Mouse (Mus musculus) erythroblast, adult 5-6 weeks (primary cell): ENCODE results near the gene Hexb. TPM values are rescaled to one million over a fixed set of nuclear protein-coding genes. Genes with fewer than 3 reads are reported as not detected.

Experiments used
- ATAC-seq: replicated peaks from 2 replicates; pipeline ENCODE4 v1.8.0; 2016; ENCODE audit warnings: moderate number of reproducible peaks, mild to moderate bottlenecking, moderate TSS enrichment, inconsistent platforms; ENCODE audit not compliant: poor library complexity, low FRiP score, severe bottlenecking
- total RNA-seq, 2 experiments: library from RNA; stranded (forward) in 1 of 2; stranded (reverse) in 1 of 2; fragments of 150-400 nt in 1 of 2; fragments of 200-764, 138-1000 nt in 1 of 2; gene quantifications; 2 replicates each; pipeline versions ENCODE4 v1.2.3 to v1.2.4; 2015 to 2017; ENCODE audit warnings: low replicate concordance in 2 of 2

The Hexb gene
- total RNA-seq, 2 experiments from 2014 or later = 34.1 to 54.6 TPM

DNA sequence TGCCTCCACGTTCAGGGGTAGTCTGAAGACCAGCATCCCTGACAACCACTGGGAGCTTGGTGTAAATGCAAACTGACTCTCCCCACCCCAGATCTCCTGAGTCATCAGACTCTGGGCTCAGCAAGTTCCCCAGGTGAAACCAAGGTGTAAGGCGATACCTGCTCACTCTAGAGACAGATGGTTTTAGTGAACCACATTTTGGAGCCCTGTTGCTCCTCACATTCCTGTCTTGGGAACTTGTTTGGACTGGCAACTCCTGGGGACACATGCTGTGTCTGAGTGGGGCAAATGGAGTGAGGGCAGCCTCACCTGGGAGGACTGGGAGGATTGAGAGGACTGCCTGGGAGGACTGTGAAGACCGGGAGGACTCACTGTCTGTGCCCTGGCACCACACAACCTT is 29.6 kb upstream of the Hexb start:
- no peak for ATAC-seq

DNA sequence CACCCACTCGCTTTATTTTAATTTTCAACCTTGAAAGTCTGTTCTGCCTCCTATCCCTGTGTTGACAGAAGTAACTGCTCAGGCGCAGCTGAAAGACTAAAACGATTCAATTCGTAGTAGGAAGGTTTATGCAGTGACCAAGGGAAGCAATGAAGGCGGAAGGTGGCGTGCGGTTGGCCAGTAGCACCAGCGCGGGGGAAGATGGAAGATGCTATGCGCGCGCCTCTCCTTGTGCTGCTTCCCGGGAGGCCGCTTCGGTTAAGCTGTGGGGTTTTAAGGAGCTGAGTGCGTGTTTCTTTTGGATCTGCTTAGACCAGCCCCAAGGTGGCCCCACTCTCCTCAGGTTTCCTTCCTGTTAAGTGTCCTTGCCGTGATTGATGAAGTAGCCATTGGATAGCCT is 27.0 kb upstream of the Hexb start:
- ATAC-seq = no peak

DNA sequence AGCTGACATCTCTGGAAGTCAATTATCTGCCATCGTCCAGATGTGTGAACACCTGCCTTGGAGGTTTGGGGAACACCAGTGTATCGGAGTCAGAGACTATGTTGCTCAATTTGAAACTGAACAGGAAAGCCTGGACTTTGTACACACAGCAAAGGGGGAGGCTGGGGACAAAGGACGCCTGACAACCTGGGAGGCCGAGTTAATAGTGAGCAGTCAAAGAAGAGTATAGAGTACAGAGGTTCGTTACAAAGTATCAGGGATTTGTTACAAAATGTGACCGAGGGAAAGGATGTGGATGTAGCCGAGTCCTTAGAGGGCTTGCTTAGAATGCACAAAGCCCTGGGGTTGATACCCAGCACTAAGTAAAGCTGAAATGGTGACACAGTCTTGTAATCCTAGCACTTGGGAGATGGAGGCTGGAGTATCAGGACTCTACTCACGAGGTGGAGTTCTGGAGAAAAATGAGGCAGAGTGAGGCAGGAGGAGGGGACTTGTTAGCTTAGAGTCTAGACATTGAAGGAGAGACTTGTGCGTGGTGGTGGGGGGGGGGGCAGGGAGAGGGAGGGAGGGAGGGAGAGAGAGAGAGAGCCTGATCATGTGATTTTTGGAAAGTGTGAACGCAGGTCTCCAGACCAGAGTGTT is 26.3 kb upstream of the Hexb start:
- ATAC-seq = no peak

DNA sequence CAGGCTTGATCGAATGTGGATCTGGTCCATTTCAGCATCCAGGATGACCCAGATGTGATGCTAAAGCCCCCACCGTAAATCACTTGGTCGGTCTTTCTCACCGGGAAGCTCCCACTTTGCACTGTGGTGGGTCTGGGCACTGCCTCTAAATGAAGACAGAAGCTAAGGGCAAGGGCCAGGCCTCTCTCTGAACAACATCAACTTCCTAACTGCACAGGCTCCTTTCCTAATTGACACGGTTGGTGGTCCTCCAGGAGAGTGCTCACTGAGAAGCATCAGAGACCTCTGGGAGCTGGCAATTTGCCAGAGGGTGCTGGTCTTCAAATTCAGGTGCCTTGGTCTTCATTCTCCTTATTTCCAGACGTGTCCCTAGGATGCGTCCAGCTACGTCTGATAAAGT is 25.7 kb upstream of the Hexb start:
- no peak for ATAC-seq

DNA sequence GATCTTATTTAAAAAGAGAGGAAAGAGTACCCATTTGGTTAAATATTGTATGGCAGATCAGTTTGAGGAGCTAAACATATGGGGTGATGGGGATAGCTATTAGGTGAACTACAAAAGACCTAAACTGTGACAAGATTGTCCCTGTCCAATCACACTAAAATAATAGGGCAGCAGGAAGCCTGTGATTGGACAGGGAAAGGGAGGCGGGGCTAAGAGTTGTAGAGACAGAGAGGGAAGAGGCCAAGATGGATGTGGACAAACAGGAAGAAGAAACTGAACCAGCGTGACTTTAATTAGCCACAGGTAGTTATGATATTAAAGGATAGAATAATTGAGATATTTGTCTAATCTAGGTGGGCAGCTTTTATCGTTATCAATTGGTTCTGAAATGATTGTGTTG is 21.9 kb upstream of the Hexb start:
- ATAC-seq = no peak

DNA sequence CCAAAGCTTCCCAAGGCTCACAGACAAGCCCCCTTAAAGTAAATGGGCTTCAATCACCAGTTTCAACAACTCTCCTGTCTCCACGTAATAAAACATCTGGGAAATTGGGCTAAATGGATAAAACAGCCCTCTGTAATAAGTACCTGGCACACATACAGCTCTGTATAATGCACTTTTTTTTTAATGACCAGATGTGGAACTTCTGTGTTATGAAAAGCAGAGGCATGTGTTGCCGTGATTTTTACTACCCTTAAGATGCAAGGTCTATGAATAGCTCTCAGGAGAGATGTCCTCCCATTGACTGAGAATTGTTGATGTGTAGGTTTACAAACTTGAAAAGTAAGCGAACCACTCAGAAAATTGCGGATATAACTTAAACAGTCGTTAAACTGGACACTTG is 18.0 kb upstream of the Hexb start:
- no peak for ATAC-seq

DNA sequence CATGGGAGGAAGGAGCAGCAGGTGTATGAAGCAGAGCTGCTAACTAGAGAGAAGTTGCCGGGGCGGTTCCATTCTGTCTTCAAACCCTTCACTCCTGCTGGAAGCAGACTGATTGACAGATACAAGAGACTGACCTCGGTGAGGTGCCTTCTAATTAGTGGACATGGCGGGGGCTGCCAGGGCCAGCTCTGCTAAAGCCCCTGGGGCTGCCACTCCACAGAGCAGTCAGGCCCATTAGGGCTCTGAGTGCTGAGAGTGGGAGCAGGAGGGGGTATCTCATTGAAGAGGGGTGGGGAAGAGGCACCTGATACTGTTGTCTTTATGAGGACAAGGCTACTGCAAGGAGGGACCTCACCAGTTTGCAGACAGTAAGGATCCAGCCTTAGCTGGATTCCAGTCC is 17.4 kb upstream of the Hexb start:
- ATAC-seq = no peak

DNA sequence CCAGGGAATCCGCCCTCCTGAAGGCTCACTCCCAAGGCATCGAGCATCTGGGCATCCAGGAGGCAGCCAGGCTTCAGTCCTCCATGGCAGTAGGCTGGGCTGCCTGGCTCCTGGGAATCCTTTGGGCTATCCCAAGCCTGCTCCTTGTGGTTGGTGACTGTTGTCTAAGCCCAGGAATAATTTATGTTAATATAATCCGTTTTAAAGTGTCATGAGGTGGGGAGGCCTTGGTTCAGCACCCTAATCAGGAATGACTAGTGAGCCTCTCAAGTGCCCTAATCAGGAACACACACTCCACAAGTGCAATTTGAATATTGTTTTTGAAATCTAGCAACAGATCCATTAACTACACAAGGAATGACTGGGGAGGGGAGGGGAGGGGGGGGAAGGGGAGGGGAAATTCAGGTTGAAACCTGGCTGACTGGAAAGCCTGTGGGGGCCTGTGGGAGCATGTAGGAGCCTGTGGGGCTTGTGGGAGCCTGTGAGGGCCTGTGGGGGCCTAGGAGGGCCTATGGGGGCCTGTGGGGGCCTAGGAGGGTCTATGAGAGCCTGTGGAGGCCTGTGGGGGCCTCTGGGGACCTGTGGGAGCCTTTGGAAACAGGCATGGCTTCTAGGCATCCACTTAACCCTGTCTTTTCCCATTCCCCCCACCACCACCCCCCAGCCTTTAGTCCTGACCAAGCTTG is 16.6 kb upstream of the Hexb start:
- no peak for ATAC-seq

DNA sequence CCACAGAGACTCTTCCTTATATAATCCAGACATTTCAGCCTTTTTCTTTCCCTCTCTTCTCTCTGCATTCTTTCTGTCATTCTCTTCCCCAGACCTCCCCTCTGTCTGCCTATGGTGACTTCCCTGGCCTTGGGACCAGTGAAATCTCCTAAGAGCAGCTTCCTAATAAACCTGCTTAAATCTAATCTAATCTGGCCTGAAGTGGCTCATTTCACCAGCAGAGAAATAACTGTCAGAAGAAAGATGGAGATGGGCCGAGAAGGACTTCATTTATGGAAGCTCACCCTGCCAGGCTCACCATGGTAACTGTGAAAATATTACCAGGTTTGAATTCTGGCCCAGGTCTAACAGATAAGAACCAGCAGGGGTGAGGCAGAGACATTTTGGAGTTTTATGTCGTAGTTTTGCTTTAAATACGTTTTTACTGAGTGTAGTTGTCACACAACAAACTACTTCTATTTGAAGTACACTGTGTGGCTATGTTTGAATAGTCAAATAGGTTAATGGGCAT is 10.4 kb upstream of the Hexb start:
- ATAC-seq = no peak

DNA sequence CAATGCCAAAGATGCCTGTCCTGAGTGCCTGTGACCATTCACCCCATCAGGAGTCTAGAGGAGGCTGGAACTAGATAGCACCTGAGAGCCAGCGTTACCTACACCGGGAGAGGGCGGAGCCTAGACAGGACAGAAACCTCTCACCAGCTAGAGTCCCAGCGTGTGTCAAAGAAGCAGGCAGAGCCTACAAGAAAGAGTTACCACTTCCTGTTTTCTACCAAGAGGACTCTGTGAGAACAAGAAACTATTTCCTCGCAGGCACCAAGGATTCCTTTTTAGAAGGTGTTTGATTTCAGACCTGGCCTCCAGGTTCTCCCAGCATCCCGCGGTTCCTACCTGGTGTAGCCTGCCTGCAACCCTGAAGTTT is 9.9 kb upstream of the Hexb start:
- ATAC-seq = no peak

DNA sequence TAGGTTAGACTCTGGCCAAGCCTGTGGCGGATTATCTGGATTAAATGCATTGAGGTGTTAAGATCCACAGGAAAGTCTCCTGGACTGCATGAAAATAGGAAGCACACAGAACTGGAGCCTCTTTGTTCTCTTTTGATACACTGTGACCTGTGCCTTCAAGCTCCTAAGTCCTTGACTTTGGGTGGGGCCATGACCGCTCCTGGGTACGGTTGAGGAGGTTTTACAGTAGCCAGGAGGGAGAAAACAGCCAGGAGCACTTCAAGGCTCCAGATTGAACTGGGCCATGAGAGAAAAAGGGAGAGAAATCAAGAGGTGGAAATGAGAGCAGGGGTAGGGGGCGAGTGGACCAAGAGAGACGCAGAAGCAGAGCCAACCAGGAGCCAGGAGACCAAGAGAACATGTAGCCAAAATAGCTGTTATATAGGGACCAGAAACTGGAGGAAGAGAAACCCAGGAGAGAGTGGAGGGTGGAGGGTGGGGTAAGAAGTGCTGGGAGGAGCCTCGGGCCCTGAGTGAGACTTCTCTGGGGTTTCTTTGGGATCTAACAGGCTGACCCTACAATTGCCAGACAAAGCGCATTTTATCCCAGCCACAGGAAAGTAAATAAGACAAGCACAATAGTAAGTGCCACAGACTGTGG is 9.4 kb upstream of the Hexb start:
- no peak for ATAC-seq

DNA sequence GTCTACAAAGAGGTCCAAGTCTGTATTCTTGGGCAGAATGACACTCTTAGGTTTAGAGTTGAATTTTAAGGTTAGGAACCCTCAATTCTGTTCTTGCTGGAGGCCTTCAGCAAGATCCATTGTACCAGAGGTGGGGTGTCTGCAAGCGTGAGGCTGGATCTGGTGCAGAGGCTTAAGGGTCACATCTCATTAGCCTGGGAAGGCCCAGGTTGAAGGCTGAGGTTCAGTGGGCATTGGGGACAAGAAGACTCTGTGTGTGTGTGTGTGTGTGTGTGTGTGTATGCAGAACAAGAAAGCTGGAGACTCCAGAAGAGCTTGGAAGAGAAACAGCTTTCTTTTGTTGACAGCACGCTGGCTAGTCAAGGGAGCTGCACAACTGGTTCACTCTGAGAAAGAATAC is 7.9 kb upstream of the Hexb start:
- no peak for ATAC-seq

DNA sequence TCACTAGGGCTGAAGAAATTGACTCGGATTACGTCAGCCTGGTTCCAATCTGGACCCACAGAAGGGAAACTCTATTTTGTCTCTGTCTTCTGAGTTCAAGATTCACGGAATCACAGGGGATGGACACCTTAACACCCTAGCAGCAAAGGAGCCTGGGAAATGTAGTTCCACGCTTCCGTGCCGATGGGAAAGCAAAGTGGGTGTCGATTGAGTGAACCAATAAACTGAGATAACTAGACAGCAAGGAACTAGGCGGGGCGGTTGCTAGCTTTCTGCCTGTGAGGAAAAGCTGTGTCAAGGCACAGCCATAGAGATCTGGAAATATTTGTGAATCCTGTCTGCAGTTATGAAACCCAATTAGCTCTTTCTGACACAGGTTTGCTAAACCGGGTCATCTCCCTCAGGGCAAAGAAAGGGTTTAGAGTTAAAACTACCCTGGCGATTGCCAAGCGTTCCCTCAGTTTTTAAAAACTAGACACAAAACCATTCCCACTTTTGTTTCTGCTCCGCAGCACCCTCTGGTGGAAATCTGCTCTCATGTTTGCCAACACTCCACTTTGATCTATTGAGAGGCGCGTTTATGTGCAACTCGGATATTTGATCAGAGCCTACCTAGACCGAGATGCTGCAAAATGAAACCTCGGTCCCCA is 7.0 kb upstream of the Hexb start:
- peak; percentile 72 for ATAC-seq

DNA sequence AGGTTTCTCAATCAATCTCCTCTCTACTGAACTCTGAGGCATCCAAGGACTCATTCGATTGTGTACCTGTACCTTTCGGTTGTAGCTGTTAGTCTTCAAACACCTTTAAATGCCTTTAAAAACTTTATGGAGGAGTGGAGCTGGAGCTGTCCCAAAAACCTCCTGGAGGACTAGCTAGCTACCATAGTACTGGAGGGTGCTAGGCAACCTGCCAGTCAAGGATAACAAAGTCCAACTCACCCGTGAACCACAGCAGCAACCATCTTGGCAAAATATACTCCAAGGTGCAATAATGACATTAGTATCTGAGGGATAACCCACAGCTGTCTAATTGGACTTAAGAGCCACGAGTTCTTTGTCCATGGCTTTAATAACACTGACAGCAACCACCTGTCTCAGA is 3.7 kb upstream of the Hexb start:
- ATAC-seq = no peak

DNA sequence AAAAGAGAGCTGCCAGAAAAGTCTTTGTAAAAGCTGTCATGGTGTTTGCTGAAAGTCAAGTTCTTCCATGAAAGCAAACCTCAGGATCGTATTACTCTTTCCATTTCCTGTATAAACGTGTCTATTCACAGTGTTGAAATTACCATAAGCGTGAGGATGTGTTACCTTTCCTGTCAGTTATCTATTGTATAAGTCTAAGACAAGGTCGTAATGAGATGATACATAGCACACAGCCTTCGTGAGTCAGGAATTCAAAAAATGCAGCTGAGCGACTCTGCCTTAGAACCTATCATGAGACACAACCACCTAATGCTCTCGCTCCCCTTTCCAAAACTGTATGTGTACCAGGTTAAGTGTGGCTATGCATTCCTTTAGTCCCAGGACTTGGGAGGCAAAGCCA is 2.9 kb upstream of the Hexb start:
- ATAC-seq = no peak

DNA sequence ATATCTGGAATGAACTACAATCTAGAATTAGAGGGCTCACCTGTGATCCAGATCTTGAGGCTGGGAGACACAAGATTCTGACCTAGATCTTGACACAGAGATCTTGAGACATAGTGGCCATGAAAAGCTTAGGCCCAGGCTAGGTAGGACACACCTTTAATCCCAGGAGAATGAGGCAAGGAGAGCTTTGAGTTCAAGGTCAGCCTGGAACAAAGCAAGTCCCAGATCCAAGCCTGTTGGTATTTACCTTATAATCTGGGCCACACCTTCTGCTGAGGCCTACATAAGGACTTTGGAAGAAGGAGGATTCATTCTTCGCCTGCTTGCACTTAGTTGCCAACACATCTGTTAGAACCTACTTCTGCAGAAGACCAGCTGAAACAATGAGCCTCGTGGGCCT is 966 bp upstream of the Hexb start:
- no peak for ATAC-seq

DNA sequence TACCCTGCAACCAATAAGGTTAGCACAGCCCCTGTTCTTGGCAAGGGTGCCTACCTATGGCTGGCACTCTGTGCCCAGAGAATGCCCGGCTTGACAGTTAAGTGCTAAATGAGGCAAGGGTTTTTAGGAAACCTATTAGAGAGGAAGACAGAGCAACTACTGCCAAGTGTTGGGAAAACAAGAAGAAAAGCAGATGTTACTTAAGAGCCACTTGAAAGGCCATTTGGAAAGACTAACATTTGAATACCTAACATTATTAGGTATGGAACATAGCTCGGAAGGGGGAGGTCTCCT is 1.3 kb downstream of the Hexb start:
- ATAC-seq = no peak

DNA sequence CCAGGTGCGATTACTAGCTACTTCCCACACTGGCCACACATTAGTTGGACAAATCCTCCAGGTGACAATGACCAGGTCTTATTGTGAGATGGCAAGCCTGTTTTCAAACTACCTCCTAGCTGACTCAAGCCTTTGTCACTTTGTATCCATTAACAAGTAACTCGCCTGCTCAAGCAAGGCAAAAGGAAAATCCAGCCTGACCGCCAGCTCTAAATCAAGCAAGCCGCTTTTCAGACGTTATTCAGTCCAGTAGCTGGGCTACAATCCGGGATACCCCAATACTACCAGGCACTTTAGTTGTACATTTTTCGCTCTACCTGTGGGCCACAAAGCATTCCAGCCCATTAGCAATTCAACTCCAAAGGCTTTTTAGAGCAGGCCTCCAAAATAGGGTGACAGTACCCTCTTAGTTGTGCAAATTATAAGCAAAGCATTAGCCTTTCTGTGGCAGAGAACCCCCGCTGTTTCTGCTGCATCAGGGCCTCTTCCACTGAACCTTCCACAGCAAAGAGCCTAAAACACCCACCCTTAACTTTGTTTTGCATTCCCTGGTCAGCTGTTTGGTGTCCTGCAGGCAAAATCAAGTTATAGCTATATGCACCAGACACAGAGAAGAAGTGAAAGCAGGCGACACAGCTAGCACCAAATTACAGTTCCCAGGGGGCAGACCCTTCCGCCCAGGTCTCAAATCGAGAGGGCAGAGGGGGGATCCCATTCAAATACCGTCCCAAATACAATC is 1.8 kb downstream of the Hexb start:
- ATAC-seq = no peak

DNA sequence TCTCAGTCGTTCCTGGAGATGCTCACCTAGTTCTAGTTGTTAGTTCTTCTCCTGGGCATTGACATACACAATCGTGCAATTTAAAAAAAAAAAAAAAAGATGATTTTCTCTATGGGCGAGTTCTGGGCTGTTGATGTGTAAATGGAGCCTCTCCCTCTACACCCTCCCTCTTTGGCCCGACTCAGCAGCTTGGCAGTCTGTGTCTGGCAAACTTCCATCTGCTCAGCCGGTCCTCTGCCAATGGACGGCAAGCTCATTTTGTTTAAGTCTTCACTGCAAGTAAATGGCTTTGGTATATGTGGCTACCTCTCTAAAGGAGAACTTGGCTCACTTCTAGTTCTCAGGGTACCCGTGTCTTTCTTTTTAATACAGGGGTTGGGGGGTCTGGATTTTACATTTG is 4.7 kb downstream of the Hexb start:
- no peak for ATAC-seq

DNA sequence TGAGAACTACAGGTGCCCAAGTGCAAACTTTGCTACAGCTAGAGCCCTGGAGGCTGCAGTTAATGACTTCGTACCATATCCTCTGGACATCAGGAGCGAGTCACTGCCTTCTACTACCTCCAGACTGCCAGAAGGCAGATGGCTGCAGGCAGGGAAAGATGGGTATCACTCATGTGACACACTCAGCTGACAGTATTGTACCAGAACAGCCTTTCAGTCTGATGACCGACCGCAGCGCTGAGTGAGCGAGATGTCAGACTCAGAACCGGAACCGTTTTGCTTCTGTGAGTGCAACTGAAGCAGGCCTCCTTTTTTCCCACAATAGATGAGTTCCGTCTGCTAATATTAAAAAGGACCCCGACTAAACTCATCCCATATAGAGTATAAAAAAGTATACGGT is 5.5 kb downstream of the Hexb start:
- ATAC-seq = no peak

DNA sequence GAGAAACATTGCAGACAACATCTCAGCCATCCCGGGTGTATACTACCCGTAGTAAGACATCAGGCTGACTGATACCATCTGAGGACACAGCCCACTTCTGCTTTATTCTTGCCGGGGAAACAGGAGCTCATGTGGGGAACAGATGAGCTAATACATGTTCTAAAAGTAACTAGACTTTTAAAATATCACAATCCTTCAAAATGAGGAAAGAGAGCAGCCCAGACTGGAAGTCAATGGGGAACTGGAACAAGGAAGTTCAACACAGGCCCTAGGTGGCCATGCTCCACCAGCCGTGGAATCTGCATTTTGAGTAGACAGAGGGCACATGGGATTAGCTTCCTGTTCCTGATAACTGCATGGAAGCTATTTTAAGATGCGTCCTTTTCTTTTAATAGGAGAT is 10.5 kb downstream of the Hexb start:
- ATAC-seq = no peak
